Mouse (Mus musculus): Measurements from ENCODE around the gene Rps27l.
"Not testable (repeated sequence)": the region's sequence is repeated elsewhere in the genome, so short reads cannot be mapped to it uniquely, and the experiment has no call there.

Gene Rps27l

DNA sequence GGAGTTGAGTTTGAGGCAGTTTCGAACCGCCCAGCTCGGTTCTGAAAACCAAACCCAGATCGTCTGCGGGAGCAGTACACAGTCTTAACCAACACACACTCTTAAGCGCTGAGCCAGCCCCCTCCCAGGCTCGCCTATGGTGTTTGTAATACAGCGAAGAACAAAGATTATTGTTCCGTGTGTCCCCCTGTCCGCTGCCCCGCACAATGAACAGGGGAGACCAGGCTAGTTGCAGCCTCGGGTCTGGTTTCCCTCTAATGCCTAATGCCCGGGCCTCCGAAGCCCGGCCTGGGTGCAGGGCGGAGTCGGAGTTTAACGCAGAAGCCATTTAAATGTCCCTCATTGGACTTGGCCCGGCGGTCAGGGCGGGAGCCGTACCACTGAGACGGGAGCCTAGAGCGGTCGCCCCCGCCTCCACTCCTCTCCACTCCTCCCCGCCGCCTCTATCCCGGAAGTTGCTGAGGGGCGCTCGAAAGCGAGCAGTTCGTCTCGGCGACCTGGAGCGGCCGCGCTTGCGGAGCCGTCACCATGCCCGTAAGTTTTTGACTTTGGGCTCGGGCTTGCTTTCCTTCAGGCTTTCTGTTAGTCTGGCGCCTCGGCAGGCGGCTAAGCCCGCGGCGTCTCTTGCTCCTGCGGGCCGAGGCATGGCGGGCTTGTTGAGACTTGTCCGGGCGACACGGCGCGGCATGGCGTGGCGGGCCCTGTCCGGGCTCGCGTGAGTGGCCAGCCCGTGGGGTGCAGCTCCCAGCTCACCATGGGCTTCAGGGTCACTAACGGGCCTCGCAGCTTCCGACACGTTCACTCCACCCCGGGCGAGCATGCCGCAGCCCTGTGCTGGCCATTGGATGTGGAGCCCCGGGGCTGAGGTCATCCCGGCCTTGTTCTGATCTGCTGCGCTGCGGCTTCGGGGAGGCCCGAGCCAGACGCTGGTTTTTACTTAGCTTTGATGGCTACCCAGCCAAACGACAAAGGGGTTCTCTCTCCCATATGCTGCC lies at the start of gene Rps27l:
Gene Rps27l, plus strand, starts transcription at position 440 of the 995 bp plus-strand sequence.
- DNase-seq (ENCODE audit: low read depth, low spot score) = peak; percentile 91

DNA sequence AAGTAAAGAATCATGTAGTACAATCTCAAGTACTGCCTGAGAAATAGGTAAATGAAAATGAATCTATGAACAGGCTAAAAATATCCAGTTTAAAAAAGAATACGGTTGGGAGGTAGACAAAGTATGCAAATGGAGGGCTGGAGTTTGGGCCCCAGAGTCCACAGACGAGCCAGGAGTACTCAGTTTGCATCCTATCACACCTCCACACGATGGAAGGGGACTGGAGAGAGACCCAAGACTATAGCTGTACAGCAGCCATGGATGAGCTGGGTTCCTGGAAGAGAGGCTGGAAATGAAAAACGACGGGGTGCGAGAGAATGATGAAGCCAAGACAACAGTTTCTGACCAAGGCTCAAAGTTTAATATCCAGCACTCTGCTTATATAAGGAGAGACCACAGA lies 48.9 kb upstream of the Rps27l start:
- DNase-seq (ENCODE audit: low read depth, low spot score) = no peak

DNA sequence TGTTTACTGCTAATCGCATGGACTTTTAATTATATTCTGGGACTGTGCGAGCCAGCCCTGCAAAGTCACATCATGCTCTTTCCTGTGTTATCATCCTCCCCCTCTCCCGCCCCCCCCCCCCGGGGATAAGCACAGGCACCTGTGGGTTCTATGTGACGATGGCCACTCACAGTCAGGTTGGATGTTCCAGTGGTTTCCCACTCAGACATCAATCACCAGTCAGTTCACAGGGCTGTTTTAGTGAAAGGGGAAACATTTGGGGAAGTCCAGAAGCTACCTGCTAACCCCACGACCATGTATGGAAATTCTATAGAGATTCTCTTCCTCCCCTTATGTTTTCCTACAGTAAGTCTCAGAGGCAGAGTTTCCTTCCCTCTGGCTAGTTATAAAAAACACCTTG lies 48.0 kb upstream of the Rps27l start:
- DNase-seq (ENCODE audit: low read depth, low spot score) = no peak

DNA sequence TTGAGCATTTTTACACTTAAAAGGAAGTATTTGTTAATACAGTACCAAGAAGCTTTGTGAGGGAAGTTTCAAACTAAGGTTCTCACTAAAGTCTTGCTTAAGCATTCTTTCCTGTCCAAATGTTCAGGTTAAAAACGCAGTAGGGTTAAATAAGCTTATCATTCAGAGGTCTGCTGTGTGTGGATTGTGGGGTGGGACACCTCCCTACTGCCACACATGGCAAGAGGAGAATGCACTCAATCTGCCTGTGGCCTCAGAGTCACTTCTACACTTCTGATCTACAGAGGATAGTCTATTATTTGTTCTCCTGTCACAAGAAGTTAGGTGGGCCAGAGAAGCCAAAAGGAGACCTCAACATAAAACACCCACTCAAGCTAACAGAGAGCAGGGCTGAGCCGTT lies 46.8 kb upstream of the Rps27l start:
- no peak for DNase-seq (ENCODE audit: low read depth, low spot score)

DNA sequence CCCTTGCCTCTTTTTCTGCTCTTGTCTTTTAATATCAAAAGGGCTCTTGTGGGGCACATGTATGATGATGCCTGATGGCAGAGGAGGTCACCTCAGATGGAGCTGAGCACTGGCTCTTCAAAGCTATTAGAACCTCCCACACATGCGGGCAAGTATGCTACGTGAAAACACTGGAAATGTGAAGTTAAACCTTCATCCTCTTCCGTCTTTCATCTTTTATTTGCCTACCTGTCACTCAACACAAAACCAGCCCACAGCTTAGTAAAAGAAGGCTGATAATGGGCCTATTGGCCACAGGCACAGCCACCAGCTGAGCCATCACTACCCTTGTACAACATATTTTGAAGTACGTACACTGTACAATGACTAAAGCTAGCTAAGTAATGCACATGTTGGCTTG lies 46.4 kb upstream of the Rps27l start:
- DNase-seq (ENCODE audit: low read depth, low spot score) = no peak

DNA sequence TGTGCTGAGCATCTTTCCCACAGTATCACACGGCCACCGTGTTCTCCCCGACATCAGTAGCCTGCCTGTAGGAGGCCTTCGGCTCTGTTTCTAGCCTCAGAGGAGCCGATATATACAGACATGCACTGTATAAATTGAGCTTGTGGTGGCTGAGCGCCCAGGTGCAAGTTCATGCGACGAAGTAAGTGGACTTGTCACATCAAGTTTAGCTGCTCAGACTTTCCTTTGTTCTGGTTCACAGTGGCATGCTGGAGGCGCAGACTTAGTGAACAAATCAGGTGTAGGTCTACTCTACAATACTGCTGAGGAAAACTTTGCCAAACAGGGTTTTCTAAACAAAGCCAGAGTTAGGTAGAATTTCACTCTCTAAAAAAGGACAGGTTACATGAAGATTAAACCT lies 39.9 kb upstream of the Rps27l start:
- no peak for DNase-seq (ENCODE audit: low read depth, low spot score)

DNA sequence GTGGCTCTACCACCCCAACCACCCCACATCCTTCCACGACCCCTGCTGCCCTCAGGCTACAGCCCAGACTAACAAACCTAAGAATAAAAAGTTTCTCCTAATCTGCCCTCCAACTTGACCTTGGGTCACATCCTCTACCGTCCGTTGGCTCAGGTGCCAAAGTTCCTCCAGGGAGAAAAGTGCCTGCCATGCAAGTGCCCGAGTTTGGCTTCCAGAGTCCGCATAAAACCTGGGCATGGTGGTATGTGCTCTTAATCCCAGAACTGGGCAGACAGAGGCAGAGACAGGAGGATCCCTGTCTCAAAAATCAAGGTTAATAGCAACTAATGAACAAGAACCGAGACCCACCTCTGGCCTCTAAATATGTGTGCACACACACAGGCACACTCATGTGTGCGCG lies 38.8 kb upstream of the Rps27l start:
- no peak for DNase-seq (ENCODE audit: low read depth, low spot score)

DNA sequence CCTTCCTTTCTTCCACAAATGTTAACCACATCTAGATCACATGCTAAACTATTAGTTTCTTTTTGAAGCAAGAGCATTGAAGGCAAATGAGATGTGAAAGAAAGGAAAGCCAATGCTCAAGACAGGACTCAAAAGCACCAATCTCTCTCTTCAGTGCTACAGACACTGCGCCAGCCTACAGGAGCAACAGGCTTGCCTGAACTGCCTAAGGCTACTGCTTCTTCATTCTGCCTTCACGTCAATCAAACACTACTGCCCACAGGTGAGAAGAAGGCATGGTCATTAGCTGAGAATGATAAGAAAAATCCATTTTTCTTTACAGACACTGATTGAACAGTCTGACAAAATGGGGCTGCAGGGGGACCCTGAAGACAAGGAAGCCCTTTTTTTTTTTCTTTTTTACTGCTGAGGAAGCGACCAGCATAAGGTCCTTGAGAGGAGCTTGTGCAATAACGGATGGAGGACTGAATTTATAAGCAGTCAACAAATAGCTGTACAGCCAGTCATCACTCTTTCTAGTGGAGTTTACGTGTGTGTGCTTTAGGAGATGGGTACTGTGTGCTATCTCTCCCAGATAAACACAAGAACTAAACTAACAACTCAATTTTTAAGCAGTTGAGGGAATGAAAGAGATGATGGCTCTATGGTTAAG lies 38.0 kb upstream of the Rps27l start:
- no peak for DNase-seq (ENCODE audit: low read depth, low spot score)

DNA sequence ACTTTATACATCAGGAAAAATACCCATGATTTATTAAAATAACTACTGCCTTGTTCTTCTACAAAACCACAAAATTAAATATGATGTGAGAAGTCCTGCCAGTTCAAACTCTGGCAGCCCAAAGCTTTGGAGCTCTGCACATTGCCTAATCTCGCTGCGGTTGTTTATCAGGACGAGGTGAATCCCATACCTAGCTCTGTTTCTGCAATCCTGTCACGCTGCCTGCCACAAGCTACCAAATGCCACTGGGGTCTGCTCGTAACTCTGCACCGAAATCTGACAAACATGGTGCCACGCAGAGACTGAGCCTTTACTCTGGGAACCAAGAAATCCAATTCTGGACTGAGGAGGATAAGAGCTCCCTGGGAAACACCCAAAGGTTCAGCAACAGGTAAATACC lies 36.0 kb upstream of the Rps27l start:
- no peak for DNase-seq (ENCODE audit: low read depth, low spot score)

DNA sequence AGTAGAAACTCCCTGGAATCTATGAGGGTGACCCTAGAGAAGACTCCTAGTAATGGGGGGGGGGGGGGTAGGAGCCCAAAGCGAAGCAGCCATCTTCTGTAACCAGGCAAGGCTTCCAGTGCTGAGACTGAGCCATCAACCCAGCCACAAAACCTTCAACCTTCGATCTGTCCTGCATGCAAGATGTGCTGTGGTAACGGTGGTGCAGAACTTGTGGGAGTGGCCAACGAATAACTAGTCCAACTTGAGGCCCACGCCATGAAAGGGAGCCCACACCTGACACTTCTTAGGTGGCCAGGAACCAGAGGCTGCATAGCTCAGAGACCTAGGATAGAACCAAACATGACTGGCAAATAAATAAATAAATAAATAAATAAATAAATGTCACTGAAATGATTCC lies 35.2 kb upstream of the Rps27l start:
- DNase-seq (ENCODE audit: low read depth, low spot score) = no peak

DNA sequence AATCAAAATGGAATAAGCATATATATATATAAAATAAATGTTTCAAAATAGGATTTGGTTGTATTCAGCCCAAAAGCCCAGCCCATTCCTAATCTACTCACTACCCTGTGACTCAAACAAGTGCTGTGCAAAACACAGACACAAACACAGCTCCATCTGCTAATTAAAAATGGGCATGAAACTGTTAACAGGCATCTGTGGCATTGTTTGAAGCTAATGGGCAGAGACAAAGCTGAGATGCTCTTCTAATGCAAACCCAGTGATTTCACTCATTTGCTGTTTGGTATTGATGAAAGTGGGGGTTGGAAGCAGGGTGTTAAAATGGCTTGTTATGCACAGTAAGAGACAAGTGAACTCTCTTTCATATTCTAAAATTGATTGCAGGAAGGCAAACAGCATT lies 33.6 kb upstream of the Rps27l start:
- no peak for DNase-seq (ENCODE audit: low read depth, low spot score)

DNA sequence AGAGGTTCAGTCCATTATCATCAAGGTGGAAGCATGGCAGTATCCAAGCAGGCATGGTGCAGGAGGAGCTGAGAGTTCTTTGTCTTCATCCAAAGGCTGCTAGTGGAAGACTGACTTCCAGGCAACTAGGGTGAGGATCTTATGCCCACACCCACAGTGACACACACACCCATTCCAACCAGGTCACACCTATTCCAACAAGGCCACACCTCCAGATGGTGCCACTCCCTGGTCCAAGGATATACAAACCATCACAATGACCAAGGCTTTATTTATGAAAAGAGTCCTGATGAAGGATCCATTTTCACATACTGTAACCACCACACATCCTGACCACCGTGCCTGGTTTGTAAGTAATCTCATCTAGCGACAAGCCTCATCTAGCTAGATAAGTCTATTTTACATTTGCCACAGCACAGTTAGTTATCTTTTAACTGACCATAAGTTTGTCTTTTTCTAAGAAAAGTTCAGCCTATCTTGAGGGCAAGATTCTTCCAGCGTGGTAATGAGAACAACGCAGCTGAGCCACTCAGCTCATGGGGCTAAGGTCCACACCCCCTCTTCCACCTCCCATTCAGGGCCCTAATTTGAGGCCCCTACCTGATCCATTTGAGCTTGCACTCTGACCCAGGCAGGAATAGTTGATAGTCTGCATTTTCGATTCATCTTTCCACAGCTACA lies 32.5 kb upstream of the Rps27l start:
- not testable (repeated sequence) for DNase-seq (ENCODE audit: low read depth, low spot score)

DNA sequence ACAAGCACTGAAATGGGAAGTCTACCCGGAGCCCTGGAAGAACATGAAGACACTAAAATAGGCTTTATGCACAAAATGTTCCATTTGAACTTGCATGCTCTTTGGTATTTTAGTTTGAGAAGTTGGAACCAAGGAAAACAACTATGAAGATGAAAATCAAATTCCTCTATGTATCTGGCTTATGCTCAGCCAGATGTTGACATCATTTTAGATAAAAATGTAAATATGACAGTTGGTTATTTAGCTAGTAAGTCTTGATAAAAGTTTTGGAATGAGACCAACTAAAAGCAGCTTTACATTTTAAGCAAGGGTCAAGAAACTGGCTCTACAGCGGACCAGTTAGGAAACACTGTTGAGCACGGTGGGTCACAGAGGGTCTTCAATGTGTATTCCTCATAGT lies 31.3 kb upstream of the Rps27l start:
- DNase-seq (ENCODE audit: low read depth, low spot score) = no peak

DNA sequence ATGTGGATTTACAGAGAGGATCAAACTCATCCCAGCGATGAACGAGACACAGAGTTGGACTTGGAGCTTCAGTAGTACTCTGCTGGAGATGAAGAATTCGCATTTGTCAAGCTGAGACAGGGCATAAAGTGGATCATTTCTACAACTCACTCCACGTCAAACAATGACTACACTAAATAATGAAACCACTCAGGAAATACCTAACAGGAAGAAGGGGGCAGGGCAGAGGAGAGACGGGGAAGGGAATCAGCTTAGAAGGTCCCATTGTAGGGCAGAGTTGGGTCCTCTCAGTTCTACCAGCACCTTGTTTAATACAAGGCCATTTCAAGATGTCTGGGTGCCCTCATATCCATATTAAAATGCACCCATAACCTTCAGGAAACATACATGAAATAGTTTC lies 30.5 kb upstream of the Rps27l start:
- no peak for DNase-seq (ENCODE audit: low read depth, low spot score)

DNA sequence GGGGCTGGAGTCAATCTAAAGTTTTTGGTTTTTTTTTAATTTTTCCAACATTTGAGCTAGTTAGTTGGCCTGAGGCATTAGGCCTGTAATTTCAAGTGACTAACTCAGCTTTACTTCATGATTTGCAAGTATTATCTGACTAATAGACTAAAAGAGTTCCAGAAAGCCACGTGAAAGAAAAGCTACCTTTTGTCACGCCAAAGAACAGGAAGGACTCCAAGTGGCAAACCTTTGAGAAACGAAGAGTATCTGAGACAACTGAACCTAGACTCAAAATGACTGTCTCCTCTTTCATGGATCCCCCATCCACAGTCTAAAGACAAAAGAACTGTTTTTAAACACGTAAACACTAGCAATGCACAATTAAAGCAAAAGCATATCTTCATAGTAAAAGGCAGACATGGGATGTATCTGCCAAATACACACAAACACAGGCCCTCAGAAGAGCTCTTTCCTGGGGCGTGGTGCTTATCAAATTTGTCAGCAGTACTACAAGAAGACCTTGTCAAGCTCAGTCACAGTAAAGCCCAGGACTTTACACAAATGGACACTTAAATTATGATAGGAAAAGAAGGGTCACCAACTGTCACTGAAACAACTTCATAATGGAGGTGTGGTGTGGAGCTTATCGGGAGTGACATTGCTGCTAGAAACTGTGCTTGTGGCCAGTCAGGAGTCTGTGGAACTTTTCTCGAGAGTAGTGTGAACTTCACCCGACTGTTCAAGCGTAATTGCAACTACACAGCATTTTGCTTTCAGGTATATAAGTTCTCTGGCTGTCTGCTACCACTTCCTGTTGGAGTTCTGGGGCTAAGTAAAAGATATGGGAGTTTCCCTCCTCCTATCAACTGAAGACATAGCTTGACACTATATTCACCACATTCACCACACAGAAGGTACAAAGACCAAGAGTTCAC lies 29.8 kb upstream of the Rps27l start:
- DNase-seq (ENCODE audit: low read depth, low spot score) = no peak

DNA sequence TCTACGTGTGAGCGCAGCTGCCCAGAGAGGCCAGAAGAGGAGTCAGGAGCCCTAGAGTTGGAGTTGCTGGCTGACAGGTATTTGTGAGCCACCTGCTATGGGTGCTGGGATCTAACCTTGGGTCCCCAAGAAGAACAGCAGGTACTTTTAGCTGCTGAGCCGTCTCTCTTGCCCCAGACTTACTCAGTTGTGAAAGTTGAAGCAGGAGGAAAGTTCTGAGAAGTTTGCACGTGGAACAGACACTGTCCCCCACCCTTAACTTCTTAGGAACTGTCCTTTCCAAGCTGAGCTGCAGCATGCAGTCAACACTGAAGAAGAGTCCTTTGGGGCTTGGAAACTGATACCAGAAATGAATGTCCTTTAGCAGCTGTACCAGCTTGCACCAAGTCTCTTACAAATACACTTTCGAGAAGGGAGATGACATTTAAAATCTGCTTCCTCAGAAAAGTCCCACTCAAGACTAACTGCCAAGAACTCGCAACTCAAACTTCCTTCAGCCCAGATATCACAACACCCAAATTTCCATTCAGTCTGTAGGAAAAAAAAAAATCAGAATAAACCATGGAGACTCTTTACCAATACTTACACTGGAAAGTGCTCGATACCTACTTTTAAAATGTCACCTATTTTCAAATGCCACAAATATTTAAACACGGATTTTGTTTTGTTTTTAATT lies 28.5 kb upstream of the Rps27l start:
- no peak for DNase-seq (ENCODE audit: low read depth, low spot score)

DNA sequence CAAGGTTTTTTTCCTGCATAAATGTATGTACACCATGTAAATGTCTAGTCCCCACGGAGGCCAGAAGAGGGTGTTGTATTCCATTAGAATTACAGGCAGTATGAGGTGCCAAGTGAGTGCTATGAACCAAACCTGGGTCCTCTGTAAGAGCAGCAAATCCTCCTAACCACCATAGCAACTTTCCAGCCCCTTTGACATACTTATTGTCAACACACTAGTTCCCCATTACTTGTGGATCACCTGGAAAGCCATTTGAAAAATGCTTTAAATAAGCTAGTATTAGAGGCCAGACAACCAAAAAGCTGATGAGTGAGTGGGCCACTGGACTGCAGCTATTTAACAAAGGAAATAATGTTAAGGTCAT lies 28.0 kb upstream of the Rps27l start:
- no peak for DNase-seq (ENCODE audit: low read depth, low spot score)

DNA sequence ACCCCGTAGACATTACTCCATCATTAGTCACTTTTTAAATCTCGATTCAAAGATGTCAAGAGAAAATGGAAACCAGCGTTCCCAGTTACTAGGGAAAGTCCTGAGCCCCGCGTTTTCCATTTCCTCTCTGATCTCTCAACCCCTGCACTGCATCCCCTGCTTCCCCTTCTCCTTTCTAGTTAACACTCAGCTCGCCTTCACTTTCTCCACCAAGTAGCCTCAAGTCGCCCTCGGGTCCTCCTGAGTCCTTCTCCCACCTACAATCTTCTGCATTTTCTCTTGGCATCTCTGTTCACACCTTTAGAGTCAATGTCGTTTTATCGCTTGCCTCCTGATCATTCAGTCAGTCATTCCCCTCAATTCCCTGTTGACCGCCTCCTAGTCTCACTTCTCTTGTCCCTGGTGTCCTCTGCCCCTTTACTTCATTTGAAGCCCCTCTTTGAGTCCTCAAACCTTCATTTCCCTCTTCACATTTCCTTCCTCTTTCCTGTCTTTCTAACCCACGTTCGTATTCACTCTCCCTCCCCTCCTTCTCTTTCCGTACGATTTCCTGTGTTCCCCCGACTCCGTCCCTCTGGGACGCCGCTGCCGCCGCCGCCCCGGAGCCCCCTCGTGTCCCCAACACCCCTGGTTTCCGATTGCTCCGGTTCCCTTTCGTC lies 27.1 kb upstream of the Rps27l start:
- DNase-seq (ENCODE audit: low read depth, low spot score) = no peak

DNA sequence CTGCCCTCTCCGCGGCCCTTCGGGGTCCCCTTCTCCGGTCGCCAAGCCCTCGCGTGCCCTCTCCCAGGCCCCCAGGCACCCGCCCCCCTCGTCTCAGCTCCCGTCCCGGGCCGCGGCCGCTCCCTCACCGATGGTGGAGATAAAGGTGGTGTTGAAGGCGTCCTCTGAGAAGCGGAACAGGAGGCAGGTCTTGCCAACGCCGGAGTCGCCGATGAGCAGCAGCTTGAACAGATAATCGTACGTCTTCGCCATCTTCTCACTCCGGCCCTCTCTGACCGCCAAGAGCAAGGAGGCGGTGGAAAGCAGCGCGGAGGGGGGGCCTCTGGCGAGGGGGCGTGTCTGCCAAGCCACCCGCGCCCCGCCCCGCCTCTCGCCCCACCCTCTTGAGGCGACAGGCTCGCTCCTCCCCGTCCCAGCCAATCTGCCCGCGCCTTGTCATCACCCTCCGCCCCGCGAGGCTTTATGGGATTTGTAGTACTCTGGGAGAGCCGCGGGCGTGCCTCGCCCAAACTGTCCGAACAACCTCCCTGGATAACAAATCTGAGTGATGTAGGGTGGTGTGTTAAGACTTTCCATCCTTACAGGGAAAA lies 26.4 kb upstream of the Rps27l start, which contains the start of gene Rab8b:
Gene Rab8b, minus strand, starts transcription at position 306 of the 590 bp plus-strand sequence.
- DNase-seq (ENCODE audit: low read depth, low spot score) = peak; percentile 96

DNA sequence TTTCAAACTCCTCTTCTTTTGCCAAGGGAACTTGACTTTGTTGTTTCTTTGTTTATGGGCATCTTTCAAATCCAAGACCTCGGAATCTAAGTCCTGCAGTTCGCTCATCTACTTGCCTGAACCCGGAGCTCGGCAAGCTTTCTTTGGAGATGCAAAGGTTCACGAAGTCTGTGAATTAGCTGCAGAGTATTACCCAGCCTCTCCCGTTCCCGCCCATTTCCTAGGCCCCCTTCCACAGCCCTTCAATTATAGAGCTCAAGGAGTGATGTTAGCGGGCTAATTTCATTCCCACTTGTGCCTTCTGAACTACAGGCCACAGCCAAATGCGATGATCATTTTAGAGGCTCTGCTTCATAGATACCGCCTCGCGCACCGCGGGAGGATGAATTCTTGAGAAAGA lies 25.9 kb upstream of the Rps27l start:
- DNase-seq (ENCODE audit: low read depth, low spot score) = no peak

Measured in embryo, embryonic 11.5 days (tissue).